Mouse (Mus musculus): ENCODE results near the gene Clip3.

GRCm38 (mm10) chr7:30265531-30265930 is 26.0 kb upstream of the Clip3 start:
- TF ChIP-seq CTCF (conservative IDR thresholded peaks at IDR 0.05; ENCODE audit: insufficient read depth, insufficient read length, low read depth, low read length): no peak
- no peak for TF ChIP-seq POLR2A (IDR thresholded peaks at IDR 0.05; ENCODE audit: low read depth, low read length)

All from kidney, adult 2 months (tissue).